Comparison of ENCODE assay signal across 8 mouse cellular contexts in genomic region chr11:3714486-3714885, GRCm38 (mm10).
DNase-seq lines count a peak whose midpoint lies in the region; ATAC-seq lines count a peak whose summit lies in the region.

No protein-coding gene starts in this region.

- H3K4me3 ChIP-seq in heart, embryonic 10.5 days, result no peak overlapping the region
- no peak overlapping the region for H3K4me3 ChIP-seq in embryonic facial prominence, embryonic 11.5 days (ENCODE audit: low read depth, low read length)
- no peak overlapping the region for H3K4me3 ChIP-seq in midbrain, embryonic 15.5 days
- no peak overlapping the region for H3K4me3 ChIP-seq in stomach, embryonic 16.5 days (replicated peaks; ENCODE audit: low read length)

- H3K27ac ChIP-seq in heart, embryonic 10.5 days, result no peak overlapping the region
- no peak overlapping the region for H3K27ac ChIP-seq in embryonic facial prominence, embryonic 11.5 days (replicated peaks; ENCODE audit: low read depth, low read length)
- H3K27ac ChIP-seq in midbrain, embryonic 15.5 days, result no peak overlapping the region
- no peak overlapping the region for H3K27ac ChIP-seq in stomach, embryonic 16.5 days (ENCODE audit: low read length)

- H3K9ac ChIP-seq in embryonic facial prominence, embryonic 11.5 days (replicated peaks; ENCODE audit: low read length), result no peak overlapping the region
- H3K9ac ChIP-seq in midbrain, embryonic 15.5 days, result no peak overlapping the region
- H3K9ac ChIP-seq in stomach, embryonic 16.5 days (ENCODE audit: low read length), result no peak overlapping the region

- H3K27me3 ChIP-seq in heart, embryonic 10.5 days (ENCODE audit: insufficient read depth, poor library complexity, severe bottlenecking), result peaks cover 19% of the 10 kb centered on the region; the same call in 1 of the 2 replicates
- no peaks in the 10 kb centered on the region for H3K27me3 ChIP-seq in embryonic facial prominence, embryonic 11.5 days (ENCODE audit: control insufficient read depth, insufficient read depth, low read length)
- no peaks in the 10 kb centered on the region for H3K27me3 ChIP-seq in midbrain, embryonic 15.5 days (replicated peaks)
- H3K27me3 ChIP-seq in stomach, embryonic 16.5 days (ENCODE audit: control insufficient read depth, insufficient read depth, low read length), result no peaks in the 10 kb centered on the region

- H3K4me1 ChIP-seq in heart, embryonic 10.5 days, result no peaks in the 10 kb centered on the region
- no peaks in the 10 kb centered on the region for H3K4me1 ChIP-seq in embryonic facial prominence, embryonic 11.5 days (ENCODE audit: control insufficient read depth, insufficient read depth, low read length)
- no peaks in the 10 kb centered on the region for H3K4me1 ChIP-seq in midbrain, embryonic 15.5 days
- no peaks in the 10 kb centered on the region for H3K4me1 ChIP-seq in stomach, embryonic 16.5 days (ENCODE audit: control insufficient read depth, insufficient read depth, low read length)

- H3K4me2 ChIP-seq in embryonic facial prominence, embryonic 11.5 days (ENCODE audit: low read depth, low read length), result no peak overlapping the region
- H3K4me2 ChIP-seq in midbrain, embryonic 15.5 days, result no peak overlapping the region
- H3K4me2 ChIP-seq in stomach, embryonic 16.5 days (ENCODE audit: low read depth, low read length), result no peak overlapping the region

- intact Hi-C loops in left cerebral cortex, postnatal 10 days (cut with DNase I), result loop anchor here (5.0 kb wide), 1 partner anchor 73 kb away; no protein-coding TSS in a partner anchor

- no peaks in the 10 kb centered on the region for H3K9me3 ChIP-seq in heart, embryonic 10.5 days
- no peaks in the 10 kb centered on the region for H3K9me3 ChIP-seq in embryonic facial prominence, embryonic 11.5 days (replicated peaks; ENCODE audit: control insufficient read depth, low read length)
- H3K9me3 ChIP-seq in midbrain, embryonic 15.5 days, result no peaks in the 10 kb centered on the region
- no peaks in the 10 kb centered on the region for H3K9me3 ChIP-seq in stomach, embryonic 16.5 days (replicated peaks; ENCODE audit: control insufficient read depth, low read length)

- no peaks in the 10 kb centered on the region for H3K36me3 ChIP-seq in heart, embryonic 10.5 days
- no peaks in the 10 kb centered on the region for H3K36me3 ChIP-seq in embryonic facial prominence, embryonic 11.5 days (replicated peaks; ENCODE audit: control insufficient read depth, insufficient read depth, low read depth, low read length)
- H3K36me3 ChIP-seq in midbrain, embryonic 15.5 days (replicated peaks), result no peaks in the 10 kb centered on the region
- H3K36me3 ChIP-seq in stomach, embryonic 16.5 days (ENCODE audit: control insufficient read depth, insufficient read depth, low read length), result no peaks in the 10 kb centered on the region

- ATAC-seq in embryonic facial prominence, embryonic 11.5 days (replicated peaks; ENCODE audit: insufficient number of reproducible peaks, low FRiP score, low TSS enrichment, low read depth), result 0 out of 2 replicates have a peak, but pooled peaks have one; percentile 39
- ATAC-seq in midbrain, embryonic 15.5 days (replicated peaks), result 0 out of 2 replicates have a peak, but pooled peaks have one; percentile 34
- peak; percentile 26; the same call in 1 of the 2 replicates for ATAC-seq in stomach, embryonic 16.5 days (ENCODE audit: insufficient read depth, low FRiP score)

- 35% methylated on average over 15 of the region's 15 CpGs for WGBS in heart, embryonic 10.5 days
- 37% methylated on average over 15 of the region's 15 CpGs for WGBS in embryonic facial prominence, embryonic 11.5 days
- WGBS in midbrain, embryonic 15.5 days, result 39% methylated on average over 15 of the region's 15 CpGs
- WGBS in stomach, embryonic 16.5 days, result 38% methylated on average over 15 of the region's 15 CpGs

- DNase-seq in heart, adult 8-10 months (ENCODE audit: low spot score), result peak; percentile 12
- no peak for DNase-seq in heart, embryonic 10.5 days (ENCODE audit: low spot score)
- DNase-seq in adrenal gland, postnatal 25 days, result peak; percentile 71
- peak; percentile 70 for DNase-seq in embryonic facial prominence, embryonic 11.5 days (ENCODE audit: low spot score)
- peak; percentile 12 for DNase-seq in hindlimb bud, embryonic 11.5 days (ENCODE audit: extremely low spot score, low read depth, low spot score)
- DNase-seq in left cerebral cortex, postnatal 10 days (ENCODE audit: extremely low spot score in 1 of 2, low spot score in 2 of 2), result peak; percentile 43 to 71
